Mouse (Mus musculus): ENCODE measurements around the gene Tmem158.

Tmem158 gene

GRCm38 (mm10) chr9:123245146-123245545 lies 15.4 kb downstream of the Tmem158 start:
- no peak for DNase-seq (ENCODE audit: low spot score)

GRCm38 (mm10) chr9:123243988-123244387 lies 16.6 kb downstream of the Tmem158 start:
- DNase-seq (ENCODE audit: low spot score) = no peak

- no peak for DNase-seq (ENCODE audit: low spot score)
These were observed 19.4 kb downstream of the Tmem158 start for GRCm38 (mm10) chr9:123241191-123241590.

GRCm38 (mm10) chr9:123240751-123241150 lies 19.8 kb downstream of the Tmem158 start:
- no peak for DNase-seq (ENCODE audit: low spot score)

- no peak for DNase-seq (ENCODE audit: low spot score)
These were observed 20.3 kb downstream of the Tmem158 start for GRCm38 (mm10) chr9:123240271-123240670.

- no peak for DNase-seq (ENCODE audit: low spot score)
These were observed 20.9 kb downstream of the Tmem158 start for GRCm38 (mm10) chr9:123239651-123240050.

GRCm38 (mm10) chr9:123238256-123239045 lies 22.1 kb downstream of the Tmem158 start:
- no peak for DNase-seq (ENCODE audit: low spot score)

- peak; percentile 54 for DNase-seq (ENCODE audit: low spot score)
These were observed 22.8 kb downstream of the Tmem158 start for GRCm38 (mm10) chr9:123237739-123238138.

- no peak for DNase-seq (ENCODE audit: low spot score)
These were observed 24.9 kb downstream of the Tmem158 start for GRCm38 (mm10) chr9:123235621-123236020.

GRCm38 (mm10) chr9:123229826-123230225 lies 30.7 kb downstream of the Tmem158 start:
- no peak for DNase-seq (ENCODE audit: low spot score)

- no peak for DNase-seq (ENCODE audit: low spot score)
These were observed 31.9 kb downstream of the Tmem158 start for GRCm38 (mm10) chr9:123228671-123229070.

GRCm38 (mm10) chr9:123227106-123227750 lies 33.3 kb downstream of the Tmem158 start:
- no peak for DNase-seq (ENCODE audit: low spot score)

GRCm38 (mm10) chr9:123224863-123225431 lies 35.6 kb downstream of the Tmem158 start:
- no peak for DNase-seq (ENCODE audit: low spot score)

- no peak for DNase-seq (ENCODE audit: low spot score)
These were observed 40.7 kb downstream of the Tmem158 start for GRCm38 (mm10) chr9:123219826-123220225.

- no peak for DNase-seq (ENCODE audit: low spot score)
These were observed 44.7 kb downstream of the Tmem158 start, which contains the start of gene Cdcp1 for GRCm38 (mm10) chr9:123215621-123216440. Cdcp1 (minus strand) TSS chr9:123216038.

GRCm38 (mm10) chr9:123213371-123213770 lies 47.2 kb downstream of the Tmem158 start:
- no peak for DNase-seq (ENCODE audit: low spot score)
